Mouse (Mus musculus) MEL (cell line): ENCODE data around the gene Ano2. TPM values are rescaled to one million over a fixed set of nuclear protein-coding genes. Genes with fewer than 3 reads are reported as not detected.

Experiments used
- DNase-seq: peaks from one replicate; pipeline ENCODE4 v3.0.0; 2011; ENCODE audit warnings: low read depth, low spot score
- H3K27ac ChIP-seq: 2 replicates; pipeline ENCODE4 v1.5.1; 2012; ENCODE audit warnings: low read depth, mild to moderate bottlenecking, control low read depth, low read length, moderate library complexity; ENCODE audit not compliant: control insufficient read depth
- H3K27me3 ChIP-seq, 2 experiments: fragments of 150-350 bp in 1 of 2; sonication (generic) in 1 of 2; 2 replicates each; pipeline ENCODE4 v1.6.1; 2012; ENCODE audit warnings: low read length in 2 of 2, mild to moderate bottlenecking in 2 of 2, improper control_type of control experiment in 1 of 2, moderate library complexity in 1 of 2; ENCODE audit not compliant: insufficient read depth in 2 of 2, control insufficient read depth in 1 of 2
- H3K36me3 ChIP-seq, 2 experiments: 2 replicates each; pipeline ENCODE4 v1.6.1; 2012 to 2014; ENCODE audit warnings: low read length in 2 of 2, improper control_type of control experiment in 1 of 2, inconsistent platforms in 1 of 2, mild to moderate bottlenecking in 1 of 2; ENCODE audit not compliant: insufficient read depth in 2 of 2, control insufficient read depth in 1 of 2
- H3K4me1 ChIP-seq, 2 experiments: fragments of 150-350 bp in 1 of 2; sonication (generic) in 1 of 2; 2 replicates each; pipeline ENCODE4 v1.6.1; 2012; ENCODE audit warnings: low read length in 2 of 2, improper control_type of control experiment in 1 of 2, mild to moderate bottlenecking in 1 of 2; ENCODE audit not compliant: insufficient read depth in 2 of 2, control insufficient read depth in 1 of 2
- H3K4me3 ChIP-seq, 2 experiments: fragments of 150-350 bp in 1 of 2; sonication (generic) in 1 of 2; 2 replicates each; pipeline ENCODE4 v1.5.1; 2012; ENCODE audit warnings: low read depth in 2 of 2, low read length in 2 of 2, mild to moderate bottlenecking in 2 of 2, moderate library complexity in 2 of 2, control low read depth in 1 of 2, improper control_type of control experiment in 1 of 2; ENCODE audit not compliant: control insufficient read depth in 1 of 2, insufficient read depth in 1 of 2
- H3K79me2 ChIP-seq: 2 replicates; pipeline ENCODE4 v1.6.1; 2012; ENCODE audit warnings: mild to moderate bottlenecking, low read length, moderate library complexity; ENCODE audit not compliant: control insufficient read depth, poor library complexity, insufficient read depth
- H3K9ac ChIP-seq: 2 replicates; pipeline ENCODE4 v1.6.1; 2012; ENCODE audit warnings: low read depth, mild to moderate bottlenecking, control low read depth, low read length, moderate library complexity; ENCODE audit not compliant: control insufficient read depth, poor library complexity, severe bottlenecking
- H3K9me3 ChIP-seq: fragments of 150-350 bp; sonication (generic); replicated peaks from 2 replicates; pipeline ENCODE4 v1.6.1; 2012; ENCODE audit warnings: mild to moderate bottlenecking, low read length, improper control_type of control experiment, moderate library complexity; ENCODE audit not compliant: insufficient read depth
- BHLHE40 ChIP-seq: IDR thresholded peaks from 2 replicates; pipeline ENCODE4 v1.6.1; 2012; ENCODE audit warnings: low read depth, mild to moderate bottlenecking, inconsistent platforms, low read length, improper control_type of control experiment, borderline replicate concordance
- CHD1 ChIP-seq: IDR thresholded peaks from 2 replicates; pipeline ENCODE4 v1.6.1; 2012; ENCODE audit warnings: low read depth, mild to moderate bottlenecking, inconsistent platforms, low read length, improper control_type of control experiment
- E2F4 ChIP-seq: IDR thresholded peaks from 2 replicates; pipeline ENCODE4 v1.6.1; 2011; ENCODE audit warnings: low read depth, low read length, improper control_type of control experiment, borderline replicate concordance
- GATA1 ChIP-seq: IDR thresholded peaks from 2 replicates; pipeline ENCODE4 v1.6.1; 2011; ENCODE audit warnings: low read depth, low read length, improper control_type of control experiment
- JUND ChIP-seq: IDR thresholded peaks from 2 replicates; pipeline ENCODE4 v1.6.1; 2011; ENCODE audit warnings: low read depth, mild to moderate bottlenecking, improper control_type of control experiment, low read length
- KAT2A ChIP-seq: conservative IDR thresholded peaks from 2 replicates; pipeline ENCODE4 v1.6.1; 2012; ENCODE audit warnings: low read depth, low read length, improper control_type of control experiment, inconsistent platforms
- MAZ ChIP-seq: IDR thresholded peaks from 2 replicates; pipeline ENCODE4 v1.6.1; 2012; ENCODE audit warnings: low read depth, mild to moderate bottlenecking, inconsistent platforms, low read length, improper control_type of control experiment
- MYB ChIP-seq: IDR thresholded peaks from 2 replicates; pipeline ENCODE4 v1.6.1; 2011; ENCODE audit warnings: mild to moderate bottlenecking, low read depth, low read length, improper control_type of control experiment
- NELFE ChIP-seq: IDR thresholded peaks from 2 replicates; pipeline ENCODE4 v1.6.1; 2011; ENCODE audit warnings: low read depth, low read length, improper control_type of control experiment
- NRF1 ChIP-seq: IDR thresholded peaks from 2 replicates; pipeline ENCODE4 v1.6.1; 2014; ENCODE audit warnings: low read depth, mild to moderate bottlenecking, inconsistent platforms, low read length, improper control_type of control experiment, moderate library complexity; ENCODE audit not compliant: poor library complexity, insufficient read depth, severe bottlenecking
- POLR2AphosphoS5 ChIP-seq: IDR thresholded peaks from 2 replicates; pipeline ENCODE4 v1.6.1; 2012; ENCODE audit warnings: low read depth, borderline replicate concordance, mild to moderate bottlenecking, inconsistent platforms, low read length, moderate library complexity, mixed read lengths
- RCOR1 ChIP-seq: IDR thresholded peaks from 2 replicates; pipeline ENCODE4 v1.6.1; 2012; ENCODE audit warnings: low read depth, mild to moderate bottlenecking, inconsistent platforms, low read length, improper control_type of control experiment
- SIN3A ChIP-seq: IDR thresholded peaks from 2 replicates; pipeline ENCODE4 v1.6.1; 2012; ENCODE audit warnings: low read length, improper control_type of control experiment, inconsistent platforms
- TAL1 ChIP-seq: IDR thresholded peaks from 2 replicates; pipeline ENCODE4 v1.6.1; 2012; ENCODE audit warnings: mild to moderate bottlenecking, inconsistent platforms, low read length, moderate library complexity, mixed read lengths
- TBP ChIP-seq: IDR thresholded peaks from 2 replicates; pipeline ENCODE4 v1.8.0; 2011; ENCODE audit warnings: low read depth, low read length, improper control_type of control experiment
- TCF12 ChIP-seq: IDR thresholded peaks from 2 replicates; pipeline ENCODE4 v1.6.1; 2014; ENCODE audit warnings: low read depth, mild to moderate bottlenecking, inconsistent platforms, low read length, improper control_type of control experiment, moderate library complexity
- UBTF ChIP-seq: IDR thresholded peaks from 2 replicates; pipeline ENCODE4 v1.6.1; 2012; ENCODE audit warnings: low read depth, mild to moderate bottlenecking, inconsistent platforms, low read length, improper control_type of control experiment, moderate library complexity, borderline replicate concordance; ENCODE audit not compliant: insufficient read depth
- USF1 ChIP-seq: IDR thresholded peaks from 2 replicates; pipeline ENCODE4 v1.6.1; 2014; ENCODE audit warnings: low read depth, mild to moderate bottlenecking, inconsistent platforms, low read length, improper control_type of control experiment, moderate library complexity
- ZC3H11A ChIP-seq: IDR thresholded peaks from 2 replicates; pipeline ENCODE4 v1.6.1; 2012; ENCODE audit warnings: low read depth, mild to moderate bottlenecking, inconsistent platforms, low read length, improper control_type of control experiment
- ZKSCAN1 ChIP-seq: IDR thresholded peaks from 2 replicates; pipeline ENCODE4 v1.6.1; 2012; ENCODE audit warnings: low read depth, mild to moderate bottlenecking, inconsistent platforms, low read length, improper control_type of control experiment, moderate library complexity
- ZNF384 ChIP-seq: IDR thresholded peaks from 2 replicates; pipeline ENCODE4 v1.6.1; 2012; ENCODE audit warnings: low read depth, mild to moderate bottlenecking, inconsistent platforms, low read length, improper control_type of control experiment
- polyA plus RNA-seq, 2 experiments: library from polyadenylated mRNA; stranded (reverse) in 1 of 2; unstranded in 1 of 2; fragments of >175 nt in 1 of 2; fragments of >200 nt in 1 of 2; gene quantifications; 2 replicates each; pipeline versions ENCODE4 v1.2.1 to v1.2.4; 2012; ENCODE audit warnings: low replicate concordance in 2 of 2, low read depth in 1 of 2; ENCODE audit not compliant: insufficient read length in 2 of 2, insufficient read depth in 1 of 2, missing spikeins in 1 of 2
- total RNA-seq: library from RNA; depleted of rRNA; stranded (reverse); fragments of 300-350 nt; gene quantifications from 2 replicates; pipeline ENCODE4 v1.2.3, GENCODE M21; 2012

Ano2 gene
- total and polyA plus RNA-seq, 3 experiments, result not detected

DNA sequence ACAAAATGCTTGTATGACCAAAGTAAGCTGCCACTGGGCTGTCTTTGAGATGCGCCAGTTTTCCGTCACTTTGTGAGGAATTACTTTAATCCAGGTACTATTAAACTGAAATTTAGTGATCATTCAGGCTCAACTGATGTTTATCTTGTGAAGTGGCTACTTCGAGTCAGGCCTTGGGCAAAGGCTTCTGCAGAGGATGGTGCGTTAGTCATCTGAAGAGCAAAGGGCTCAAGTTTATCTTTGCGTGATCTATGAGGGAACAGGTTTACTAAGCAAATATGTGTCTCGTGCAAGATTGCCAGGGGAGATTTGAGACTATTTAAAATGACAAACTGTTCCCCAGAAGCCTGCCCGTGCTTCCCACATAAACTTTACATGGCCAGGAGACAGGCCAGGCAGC lies 241.7 kb downstream of the Ano2 start:
- Histone ChIP-seq H3K9me3 (no peaks in the 10 kb centered on the region), H3K36me3 (no peaks in the 10 kb centered on the region), H3K27me3 (no peaks in the 10 kb centered on the region), H3K79me2 (no peaks in the 10 kb centered on the region), H3K4me1 (no peaks in the 10 kb centered on the region), H3K9ac (no peak overlapping the region), H3K27ac (no peak overlapping the region)
- DNase-seq, result no peak
- no peak for TF ChIP-seq TBP
- TF ChIP-seq, all 39 proteins: peak for 0
- H3K4me3 ChIP-seq, result no peak overlapping the region

GRCm38 (mm10) chr6:125954965-125955364 lies 264.7 kb downstream of the Ano2 start:
- H3K9ac ChIP-seq, result no peak overlapping the region
- no peak overlapping the region for H3K27ac ChIP-seq
- H3K9me3 ChIP-seq, result no peaks in the 10 kb centered on the region
- no peaks in the 10 kb centered on the region for H3K4me1 ChIP-seq
- TF ChIP-seq BHLHE40, result no peak
- TF ChIP-seq JUND, result no peak
- no peak for TF ChIP-seq GATA1
- no peak for TF ChIP-seq NRF1
- no peak for TF ChIP-seq USF1
- TF ChIP-seq ZNF384, result no peak
- TF ChIP-seq CHD1, result no peak
- TF ChIP-seq TBP, result no peak
- no peak overlapping the region for H3K4me3 ChIP-seq
- H3K36me3 ChIP-seq, result no peaks in the 10 kb centered on the region
- no peaks in the 10 kb centered on the region for H3K79me2 ChIP-seq
- no peaks in the 10 kb centered on the region for H3K27me3 ChIP-seq
- DNase-seq, result no peak

GRCm38 (mm10) chr6:125973551-125973950 lies 283.3 kb downstream of the Ano2 start:
- no peak overlapping the region for H3K4me3 ChIP-seq
- no peaks in the 10 kb centered on the region for H3K4me1 ChIP-seq
- no peaks in the 10 kb centered on the region for H3K79me2 ChIP-seq
- H3K27me3 ChIP-seq, result no peaks in the 10 kb centered on the region
- H3K9me3 ChIP-seq, result no peaks in the 10 kb centered on the region
- no peak for DNase-seq
- H3K36me3 ChIP-seq, result no peaks in the 10 kb centered on the region
- H3K9ac ChIP-seq, result no peak overlapping the region
- TF ChIP-seq ZKSCAN1 (no peak), POLR2AphosphoS5 (no peak), TBP (no peak), SIN3A (no peak), ZNF384 (no peak), NELFE (no peak), E2F4 (no peak), MAZ (no peak), GATA1 (no peak), TAL1 (no peak), UBTF (no peak), TCF12 (no peak), ZC3H11A (no peak), KAT2A (no peak), RCOR1 (no peak), MYB (no peak), BHLHE40 (no peak), USF1 (no peak), CHD1 (no peak)
- TF ChIP-seq, all 39 proteins: peak for 0
- no peak overlapping the region for H3K27ac ChIP-seq
